In genomic region chr1:55192824-55193223, GRCm38 (mm10) we compare ENCODE assay signal across 9 mouse cellular contexts. TPM values are rescaled to one million over a fixed set of nuclear protein-coding genes. Genes with fewer than 3 reads are reported as not detected.
DNase-seq lines count a peak whose midpoint lies in the region; ATAC-seq lines count a peak whose summit lies in the region.
"Had no signal": no experiment of that assay in that cellular context is flagged by ENCODE, and none has a peak within 500 bp of the region (broad histone marks: within the 10 kb centered on the region; RNA-seq: fewer than 3 reads in every experiment).

No protein-coding gene starts in this region.

- no peaks in the 10 kb centered on the region; the same call in 1 of the 2 replicates for H3K36me3 ChIP-seq in hindbrain, embryonic 12.5 days
- no peaks in the 10 kb centered on the region for H3K36me3 ChIP-seq in hindbrain, embryonic 16.5 days (ENCODE audit: control insufficient read depth, insufficient read depth, low read length)

- ATAC-seq in hindbrain, embryonic 12.5 days (ENCODE audit: low FRiP score) = 0 out of 2 replicates have a peak, but pooled peaks have one; percentile 6
- no peak for ATAC-seq in hindbrain, embryonic 16.5 days

- H3K27ac ChIP-seq in hindbrain, embryonic 12.5 days = no peak overlapping the region
- H3K27ac ChIP-seq in hindbrain, embryonic 16.5 days (ENCODE audit: low read depth, low read length) = no peak overlapping the region

- DNase-seq in CD4-positive helper T cell, adult 2 months (ENCODE audit: low read depth, low spot score) = peak; percentile 21
- peak; percentile 59 to 70 for DNase-seq in adrenal gland, postnatal 36 days
- DNase-seq in heart, postnatal 4 days = peak; percentile 65
- peak; percentile 55 for DNase-seq in lung, postnatal 36 days
- DNase-seq in gastrocnemius, postnatal 36 days = no peak
- no peak for DNase-seq in urinary bladder, postnatal 36 days (ENCODE audit: low spot score in 2 of 2)

- no peak overlapping the region for H3K4me2 ChIP-seq in hindbrain, embryonic 12.5 days (replicated peaks)
- no peak overlapping the region for H3K4me2 ChIP-seq in hindbrain, embryonic 16.5 days (ENCODE audit: low read length)

- no peak overlapping the region for H3K9ac ChIP-seq in hindbrain, embryonic 12.5 days
- H3K9ac ChIP-seq in hindbrain, embryonic 16.5 days (ENCODE audit: low read depth, low read length) = no peak overlapping the region

- no peak overlapping the region for H3K4me3 ChIP-seq in hindbrain, embryonic 12.5 days
- no peak overlapping the region for H3K4me3 ChIP-seq in hindbrain, embryonic 16.5 days (ENCODE audit: low read length)
- H3K4me3 ChIP-seq: megakaryocyte, embryonic 14.5 days had no signal

- peaks cover 31% of the 10 kb centered on the region for H3K4me1 ChIP-seq in hindbrain, embryonic 12.5 days
- H3K4me1 ChIP-seq in hindbrain, embryonic 16.5 days (ENCODE audit: control insufficient read depth, insufficient read depth, low read depth, low read length) = no peaks in the 10 kb centered on the region; the same call in 1 of the 2 replicates

- no peaks in the 10 kb centered on the region; the same call in 1 of the 2 replicates for H3K27me3 ChIP-seq in hindbrain, embryonic 12.5 days
- H3K27me3 ChIP-seq in hindbrain, embryonic 16.5 days (replicated peaks; ENCODE audit: control insufficient read depth, insufficient read depth, low read length) = no peaks in the 10 kb centered on the region

- intact Hi-C loops in gastrocnemius, postnatal 36 days (cut with DNase I) = no loop called here

- 48% methylated on average over 3 of the region's 3 CpGs for WGBS in hindbrain, embryonic 12.5 days
- WGBS in hindbrain, embryonic 16.5 days = 55% methylated on average over 3 of the region's 3 CpGs

- H3K9me3 ChIP-seq in hindbrain, embryonic 12.5 days (replicated peaks) = no peaks in the 10 kb centered on the region
- H3K9me3 ChIP-seq in hindbrain, embryonic 16.5 days (ENCODE audit: control insufficient read depth, low read length) = no peaks in the 10 kb centered on the region
- H3K9me3 ChIP-seq: megakaryocyte, embryonic 14.5 days had no signal

RNA-seq across cellular contexts. Expression of gene Rftn2, which starts 33.8 kb away (rescaled TPM):
- polyA plus RNA-seq in hindbrain, embryonic 12.5 days (2016; fragmentation: Nextera tagmentation; extraction: Ambion mirVana) = 13.0 and 13.6 TPM in 2 replicates
- 13.0 and 15.5 TPM in 2 replicates for polyA plus RNA-seq in hindbrain, embryonic 16.5 days (2015; fragmentation: Nextera tagmentation; extraction: Ambion mirVana)
- 10 to 100 TPM; 18.2 to 21.9 TPM for total RNA-seq in adrenal gland, postnatal 36 days (2021)
- 10 to 100 TPM; 13.7 to 15.0 TPM for total RNA-seq in heart, postnatal 4 days (2021)
- 1 to 10 TPM; 2.9 to 3.7 TPM for total RNA-seq in gastrocnemius, postnatal 36 days (2021)

RNA-seq across cellular contexts. Expression of gene Mars2, which starts 44.2 kb away (rescaled TPM):
- polyA plus RNA-seq in hindbrain, embryonic 12.5 days (2016; fragmentation: Nextera tagmentation; extraction: Ambion mirVana) = 3.2 and 3.6 TPM in 2 replicates
- 3.5 and 3.7 TPM in 2 replicates for polyA plus RNA-seq in hindbrain, embryonic 16.5 days (2015; fragmentation: Nextera tagmentation; extraction: Ambion mirVana)
- total RNA-seq in adrenal gland, postnatal 36 days (2021) = 1 to 10 TPM; 6.9 to 8.9 TPM
- total RNA-seq in heart, postnatal 4 days (2021) = 1 to 10 TPM; 5.1 to 5.5 TPM
- 1 to 10 TPM; 2.4 to 3.1 TPM for total RNA-seq in gastrocnemius, postnatal 36 days (2021)

Comparison
In these comparisons a context has a peak if more than half of its experiments do, and no peak if none do; other contexts are left out.
1. DNase-seq: peak in CD4-positive helper T cell, adult 2 months (single experiment), adrenal gland, postnatal 36 days (2 of 2), heart, postnatal 4 days (single experiment) and lung, postnatal 36 days (single experiment); none in gastrocnemius, postnatal 36 days (0 of 2) and urinary bladder, postnatal 36 days (0 of 2).